Mouse (Mus musculus) splenic B cell, adult 2 months (primary cell): ENCODE data around the gene Npdc1.

Experiments
- DNase-seq: peaks from one replicate; pipeline ENCODE4 v3.0.0-alpha.2; 2011; ENCODE audit warnings: low read depth, low spot score
- H3K27me3 ChIP-seq: 2 replicates; pipeline ENCODE4 v1.6.1; 2012; ENCODE audit warnings: mild to moderate bottlenecking, low read length, moderate library complexity, mixed read lengths; ENCODE audit not compliant: control insufficient read depth, poor library complexity, insufficient read depth, severe bottlenecking
- H3K36me3 ChIP-seq: 2 replicates; pipeline ENCODE4 v1.6.1; 2012; ENCODE audit warnings: mild to moderate bottlenecking, low read length, moderate library complexity, mixed read lengths; ENCODE audit not compliant: control insufficient read depth, poor library complexity, insufficient read depth, severe bottlenecking

Npdc1 gene

GRCm38 (mm10) chr2:25399051-25399450 lies at the start of gene Npdc1:
Gene Npdc1, plus strand, starts transcription at chr2:25399351.
- Histone ChIP-seq H3K36me3 (no peaks in the 10 kb centered on the region), H3K27me3 (no peaks in the 10 kb centered on the region)
- DNase-seq, result no peak

GRCm38 (mm10) chr2:25349499-25349898 lies 49.7 kb upstream of the Npdc1 start:
- Histone ChIP-seq H3K27me3 (no peaks in the 10 kb centered on the region), H3K36me3 (peaks cover 8% of the 10 kb centered on the region)
- no peak for DNase-seq

DNA sequence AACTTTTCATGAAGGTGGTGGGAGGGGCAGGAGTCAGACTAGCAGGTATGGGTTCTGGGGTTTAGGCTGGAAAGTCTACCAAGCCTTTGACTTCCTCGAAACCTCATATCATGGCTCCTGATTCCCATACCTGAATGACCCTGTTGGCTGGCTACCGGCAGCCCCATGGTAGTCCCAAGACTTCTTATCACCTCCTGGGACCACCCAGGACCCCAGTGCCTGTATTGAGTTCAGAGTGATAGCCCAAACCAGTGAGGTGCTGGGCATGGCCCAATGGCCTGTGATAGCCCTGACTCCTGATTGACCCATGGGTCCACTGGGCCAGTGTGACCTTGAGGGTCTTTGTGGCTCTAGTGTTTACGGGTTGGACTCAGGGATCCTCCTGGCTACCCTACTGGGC lies 48.5 kb upstream of the Npdc1 start:
- Histone ChIP-seq H3K27me3 (no peaks in the 10 kb centered on the region), H3K36me3 (peaks cover 8% of the 10 kb centered on the region)
- DNase-seq, result no peak

GRCm38 (mm10) chr2:25354211-25354610 lies 44.9 kb upstream of the Npdc1 start:
- peaks cover 3% of the 10 kb centered on the region for H3K36me3 ChIP-seq
- no peak for DNase-seq
- H3K27me3 ChIP-seq, result no peaks in the 10 kb centered on the region

DNA sequence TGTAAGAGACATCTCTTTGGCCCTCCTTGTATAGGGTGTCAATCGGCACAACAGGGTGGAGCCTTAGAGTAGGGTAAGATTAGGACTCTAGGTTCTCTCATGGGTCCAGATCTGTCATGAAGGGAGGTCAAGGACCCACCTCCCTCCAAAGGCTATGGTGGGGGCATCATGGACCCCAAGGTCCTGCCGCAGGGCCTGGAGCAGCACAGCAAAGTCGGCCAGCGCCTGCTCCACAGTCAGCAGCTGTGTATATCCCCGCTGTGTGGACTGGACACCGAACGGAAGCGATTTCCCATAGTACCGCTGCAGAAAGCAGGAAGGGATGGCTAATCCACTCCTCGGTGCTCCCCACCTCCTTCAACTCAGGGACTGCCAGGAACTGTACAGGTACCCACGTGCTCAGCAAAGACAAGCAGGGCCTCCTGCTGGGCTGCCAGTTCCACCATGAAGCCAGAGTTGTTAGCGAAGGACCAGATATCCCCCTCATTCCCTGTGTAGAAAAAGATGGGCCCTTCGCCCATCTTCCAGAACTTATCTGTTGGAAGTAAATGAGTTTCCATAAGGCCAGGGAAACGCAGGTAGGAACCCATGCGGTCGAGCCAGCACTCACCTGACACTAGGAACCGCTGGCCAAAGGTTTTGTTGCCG lies 43.6 kb upstream of the Npdc1 start:
- no peaks in the 10 kb centered on the region for H3K27me3 ChIP-seq
- peaks cover 2% of the 10 kb centered on the region for H3K36me3 ChIP-seq
- DNase-seq, result no peak

GRCm38 (mm10) chr2:25356208-25357079 lies 42.7 kb upstream of the Npdc1 start, which contains the start of gene Dpp7:
Gene Dpp7, minus strand, starts transcription at chr2:25356359.
- DNase-seq, result peak; percentile 86
- no peaks in the 10 kb centered on the region; the same call in none of the 2 replicates for H3K36me3 ChIP-seq
- no peaks in the 10 kb centered on the region for H3K27me3 ChIP-seq

- no peaks in the 10 kb centered on the region for H3K27me3 ChIP-seq
- DNase-seq, result no peak
These were observed 39.3 kb upstream of the Npdc1 start for GRCm38 (mm10) chr2:25359848-25360247.

DNA sequence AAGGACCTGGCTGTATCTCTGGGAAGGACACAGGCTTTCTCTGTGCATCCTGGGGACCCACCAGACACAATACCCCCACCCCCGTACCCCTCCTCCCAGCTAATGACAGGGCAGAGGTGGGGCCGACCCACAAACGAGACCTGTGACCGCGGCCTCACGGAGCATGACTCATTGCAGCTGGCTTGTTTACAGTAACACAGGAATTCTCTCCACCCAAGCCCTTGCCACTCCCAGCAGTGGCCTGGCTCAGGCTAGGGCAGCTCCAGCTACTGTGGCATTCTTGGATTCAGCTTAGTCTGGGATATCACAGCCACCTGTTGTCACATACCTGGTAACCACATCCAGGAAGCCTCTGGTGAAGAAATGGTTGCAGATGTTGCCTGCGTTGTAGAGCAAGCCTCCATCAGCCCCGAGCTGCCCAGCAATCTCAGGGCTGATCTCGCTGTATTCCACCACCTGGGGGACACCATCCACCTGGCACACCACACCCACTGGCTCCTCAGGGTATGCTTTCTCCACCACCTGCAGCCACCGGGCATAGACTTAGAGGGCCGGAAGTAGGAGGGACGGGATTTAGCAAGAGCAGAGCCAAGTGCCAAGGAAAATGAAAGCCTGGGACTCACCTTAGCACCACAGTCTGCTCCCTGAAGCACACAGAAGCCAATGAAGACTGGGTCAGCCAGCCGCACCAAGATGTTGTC lies 35.5 kb upstream of the Npdc1 start:
- DNase-seq, result no peak
- Histone ChIP-seq H3K27me3 (no peaks in the 10 kb centered on the region), H3K36me3 (peaks cover 2% of the 10 kb centered on the region)

More at GRCm38 (mm10) chr2:25359848-25360247, 39.3 kb upstream of the Npdc1 start:
- H3K36me3 ChIP-seq, result peaks cover 2% of the 10 kb centered on the region

DNA sequence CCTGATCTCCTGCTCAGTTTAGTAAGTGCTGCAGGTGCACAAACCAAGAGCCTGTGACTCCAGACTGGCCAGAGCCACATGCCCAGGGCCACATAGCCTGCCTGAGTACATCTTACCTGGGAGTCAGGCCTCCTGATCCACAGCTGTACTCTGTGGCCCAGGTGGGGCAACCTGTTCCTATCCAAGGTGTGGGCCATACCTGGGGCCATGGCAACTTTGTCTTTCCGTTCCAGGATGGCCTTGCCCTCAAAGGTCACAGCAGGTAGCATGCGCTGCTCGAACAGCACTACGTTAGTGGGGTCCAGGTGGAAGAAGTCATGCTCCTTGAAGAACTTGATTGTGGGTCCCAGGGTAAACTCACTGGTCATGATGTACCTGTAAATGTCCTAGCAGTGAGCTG lies 34.8 kb upstream of the Npdc1 start:
- H3K27me3 ChIP-seq, result no peaks in the 10 kb centered on the region
- no peak for DNase-seq
- H3K36me3 ChIP-seq, result peaks cover 2% of the 10 kb centered on the region

DNA sequence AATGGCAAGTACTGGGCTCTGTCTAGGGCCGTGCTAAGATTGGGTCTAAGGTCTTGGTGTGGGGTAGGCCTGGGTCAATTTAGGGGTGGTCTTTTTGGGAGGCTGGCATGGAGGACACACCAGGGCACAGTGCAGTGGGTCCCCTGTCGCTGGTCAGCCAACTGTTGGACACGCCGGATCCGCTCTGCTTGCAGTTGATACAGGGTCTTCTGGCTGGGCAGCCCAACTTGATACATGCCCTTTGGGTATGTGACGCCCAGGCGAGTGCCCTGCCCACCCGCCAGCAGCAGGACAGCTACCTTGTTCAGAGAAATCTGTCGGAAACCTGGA lies 34.4 kb upstream of the Npdc1 start:
- Histone ChIP-seq H3K36me3 (peaks cover 2% of the 10 kb centered on the region; the same call in 1 of the 2 replicates), H3K27me3 (no peaks in the 10 kb centered on the region)
- no peak for DNase-seq

DNA sequence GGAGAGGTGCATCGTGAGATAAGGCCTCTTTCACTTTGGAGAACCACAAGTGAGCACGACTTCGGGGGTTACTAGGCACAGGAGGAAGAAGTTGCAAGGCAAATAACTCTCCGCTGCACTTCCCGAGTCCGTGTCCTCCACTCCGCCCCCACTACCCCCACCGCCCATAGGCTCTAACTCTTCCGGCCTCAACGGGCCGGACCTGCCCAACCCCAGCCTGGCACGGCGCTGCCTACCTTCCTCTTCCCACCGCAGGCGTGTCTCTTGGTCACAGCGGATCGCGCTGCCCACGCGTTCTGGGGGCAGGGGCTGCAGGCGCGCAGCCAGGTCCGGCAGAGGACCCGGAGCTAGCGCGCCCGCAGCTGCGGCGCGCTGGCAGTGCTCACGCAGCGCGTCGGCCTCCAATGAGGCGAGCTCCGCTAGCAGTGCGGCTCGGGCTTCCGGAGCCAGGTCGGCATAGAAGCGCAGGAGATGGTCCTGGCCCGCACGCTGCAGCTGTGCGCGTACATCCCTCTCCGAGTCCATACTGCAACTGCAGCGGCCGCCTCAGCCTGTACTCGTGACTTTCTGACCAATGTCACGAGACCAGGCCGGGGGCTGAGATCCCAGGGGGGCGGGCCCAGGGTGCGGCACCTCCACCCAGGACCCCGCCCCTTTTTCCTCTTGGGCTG lies 33.9 kb upstream of the Npdc1 start, which contains the start of gene Uap1l1:
Gene Uap1l1, minus strand, starts transcription at position 592 of the 671 bp plus-strand sequence.
- peak; percentile 81 for DNase-seq
- Histone ChIP-seq H3K36me3 (peaks cover 2% of the 10 kb centered on the region; the same call in 1 of the 2 replicates), H3K27me3 (no peaks in the 10 kb centered on the region)

- no peak for DNase-seq
- Histone ChIP-seq H3K27me3 (no peaks in the 10 kb centered on the region), H3K36me3 (no peaks in the 10 kb centered on the region)
These were observed 29.2 kb upstream of the Npdc1 start for GRCm38 (mm10) chr2:25369996-25370395.

GRCm38 (mm10) chr2:25371764-25372643 lies 27.1 kb upstream of the Npdc1 start, which contains the start of gene Sapcd2:
Gene Sapcd2, plus strand, starts transcription at chr2:25372321.
- DNase-seq, result peak; percentile 89
- Histone ChIP-seq H3K36me3 (no peaks in the 10 kb centered on the region), H3K27me3 (no peaks in the 10 kb centered on the region)
